Mouse (Mus musculus): ENCODE measurements around the gene Ghr. TPM values are rescaled to one million over a fixed set of nuclear protein-coding genes. Genes with fewer than 3 reads are reported as not detected.

Gene Ghr
- polyA plus RNA-seq (2015; fragmentation: Nextera tagmentation; extraction: Ambion mirVana), result 71.3 and 72.0 TPM in 2 replicates

- no peaks in the 10 kb centered on the region for H3K36me3 ChIP-seq
- no peaks in the 10 kb centered on the region for H3K9me3 ChIP-seq (replicated peaks)
- no peaks in the 10 kb centered on the region for H3K27me3 ChIP-seq
- peak within 1 kb of the TSS; percentile 77 for H3K9ac ChIP-seq
- peak; percentile 92 for ATAC-seq (replicated peaks; ENCODE audit: low FRiP score)
- H3K4me1 ChIP-seq, result peaks cover 26% of the 10 kb centered on the region
- H3K27ac ChIP-seq, result peak within 1 kb of the TSS; percentile 98
- under 1% methylated on average over 48 of the region's 52 CpGs for WGBS
- peak within 1 kb of the TSS; percentile 71 for H3K4me2 ChIP-seq
- peak within 1 kb of the TSS; percentile 74 for H3K4me3 ChIP-seq (replicated peaks)
Measured at GRCm38 (mm10) chr15:3582807-3583636, at the start of gene Ghr. Ghr (minus strand) TSS chr15:3583492.

GRCm38 (mm10) chr15:3622746-3623145 lies 39.5 kb upstream of the Ghr start:
- Histone ChIP-seq H3K9me3 (replicated peaks) (no peaks in the 10 kb centered on the region), H3K27ac (no peak overlapping the region), H3K27me3 (no peaks in the 10 kb centered on the region), H3K4me3 (replicated peaks) (no peak overlapping the region), H3K4me2 (no peak overlapping the region), H3K4me1 (no peaks in the 10 kb centered on the region), H3K36me3 (no peaks in the 10 kb centered on the region), H3K9ac (no peak overlapping the region)
- ATAC-seq (replicated peaks; ENCODE audit: low FRiP score), result no peak

GRCm38 (mm10) chr15:3620368-3620767 lies 37.1 kb upstream of the Ghr start:
- no peak for ATAC-seq (replicated peaks; ENCODE audit: low FRiP score)
- Histone ChIP-seq H3K27me3 (no peaks in the 10 kb centered on the region), H3K9me3 (replicated peaks) (no peaks in the 10 kb centered on the region), H3K9ac (no peak overlapping the region), H3K27ac (no peak overlapping the region), H3K4me2 (no peak overlapping the region), H3K4me3 (replicated peaks) (no peak overlapping the region), H3K36me3 (no peaks in the 10 kb centered on the region), H3K4me1 (no peaks in the 10 kb centered on the region)
- WGBS, result 90% methylated on average over 3 of the region's 3 CpGs

- WGBS, result 95% methylated on average over 3 of the region's 3 CpGs
- no peaks in the 10 kb centered on the region for H3K27me3 ChIP-seq
- H3K36me3 ChIP-seq, result no peaks in the 10 kb centered on the region
- H3K9me3 ChIP-seq (replicated peaks), result no peaks in the 10 kb centered on the region
- no peak overlapping the region for H3K27ac ChIP-seq
- no peak for ATAC-seq (replicated peaks; ENCODE audit: low FRiP score)
- H3K4me1 ChIP-seq, result no peaks in the 10 kb centered on the region
- no peak overlapping the region for H3K4me3 ChIP-seq (replicated peaks)
- H3K4me2 ChIP-seq, result no peak overlapping the region
- no peak overlapping the region for H3K9ac ChIP-seq
Measured at GRCm38 (mm10) chr15:3618311-3618710, 35.0 kb upstream of the Ghr start.

- Histone ChIP-seq H3K4me3 (replicated peaks) (no peak overlapping the region), H3K27ac (no peak overlapping the region), H3K9me3 (replicated peaks) (no peaks in the 10 kb centered on the region), H3K27me3 (no peaks in the 10 kb centered on the region), H3K9ac (no peak overlapping the region), H3K4me1 (no peaks in the 10 kb centered on the region), H3K4me2 (no peak overlapping the region), H3K36me3 (no peaks in the 10 kb centered on the region)
- no peak for ATAC-seq (replicated peaks; ENCODE audit: low FRiP score)
Measured at GRCm38 (mm10) chr15:3611961-3612360, 28.7 kb upstream of the Ghr start.

- ATAC-seq (replicated peaks; ENCODE audit: low FRiP score), result no peak
- no peaks in the 10 kb centered on the region for H3K27me3 ChIP-seq
- no peaks in the 10 kb centered on the region for H3K4me1 ChIP-seq
- H3K4me3 ChIP-seq (replicated peaks), result no peak overlapping the region
- H3K36me3 ChIP-seq, result no peaks in the 10 kb centered on the region
- H3K27ac ChIP-seq, result no peak overlapping the region
- H3K4me2 ChIP-seq, result no peak overlapping the region
- no peak overlapping the region for H3K9ac ChIP-seq
- H3K9me3 ChIP-seq (replicated peaks), result no peaks in the 10 kb centered on the region
- 85% methylated on average over 3 of the region's 3 CpGs for WGBS
Measured at GRCm38 (mm10) chr15:3607951-3608350, 24.7 kb upstream of the Ghr start.

GRCm38 (mm10) chr15:3602098-3602486 lies 18.8 kb upstream of the Ghr start:
- ATAC-seq (replicated peaks; ENCODE audit: low FRiP score), result no peak
- Histone ChIP-seq H3K4me2 (no peak overlapping the region), H3K9ac (no peak overlapping the region), H3K4me3 (replicated peaks) (no peak overlapping the region), H3K4me1 (no peaks in the 10 kb centered on the region), H3K9me3 (replicated peaks) (no peaks in the 10 kb centered on the region), H3K36me3 (no peaks in the 10 kb centered on the region), H3K27me3 (no peaks in the 10 kb centered on the region), H3K27ac (no peak overlapping the region)
- 88% methylated on average over 2 of the region's 2 CpGs for WGBS

GRCm38 (mm10) chr15:3601422-3602097 lies 18.3 kb upstream of the Ghr start:
- Histone ChIP-seq H3K36me3 (no peaks in the 10 kb centered on the region), H3K4me2 (no peak overlapping the region), H3K4me1 (no peaks in the 10 kb centered on the region), H3K27ac (no peak overlapping the region), H3K4me3 (replicated peaks) (no peak overlapping the region), H3K9ac (no peak overlapping the region), H3K9me3 (replicated peaks) (no peaks in the 10 kb centered on the region), H3K27me3 (no peaks in the 10 kb centered on the region)
- WGBS, result 67% methylated on average over 4 of the region's 4 CpGs
- ATAC-seq (replicated peaks; ENCODE audit: low FRiP score), result no peak

GRCm38 (mm10) chr15:3587879-3588278 lies 4.6 kb upstream of the Ghr start:
- WGBS, result 74% methylated on average over 2 of the region's 2 CpGs

GRCm38 (mm10) chr15:3584361-3584760 lies 1.1 kb upstream of the Ghr start:
- no peak for ATAC-seq (replicated peaks; ENCODE audit: low FRiP score)
- 52% methylated on average over 4 of the region's 4 CpGs for WGBS
- H3K9me3 ChIP-seq (replicated peaks), result no peaks in the 10 kb centered on the region
- H3K27ac ChIP-seq, result no peak overlapping the region
- no peak overlapping the region for H3K4me3 ChIP-seq (replicated peaks)
- no peaks in the 10 kb centered on the region for H3K27me3 ChIP-seq
- no peak overlapping the region for H3K4me2 ChIP-seq
- H3K9ac ChIP-seq, result no peak overlapping the region
- H3K4me1 ChIP-seq, result peaks cover 19% of the 10 kb centered on the region; the same call in 1 of the 2 replicates
- no peaks in the 10 kb centered on the region for H3K36me3 ChIP-seq

More at GRCm38 (mm10) chr15:3587879-3588278, 4.6 kb upstream of the Ghr start:
- Histone ChIP-seq H3K36me3 (no peaks in the 10 kb centered on the region), H3K27me3 (no peaks in the 10 kb centered on the region), H3K9me3 (replicated peaks) (no peaks in the 10 kb centered on the region), H3K4me1 (peaks cover 5% of the 10 kb centered on the region; the same call in 1 of the 2 replicates), H3K4me3 (replicated peaks) (no peak overlapping the region), H3K9ac (no peak overlapping the region), H3K4me2 (no peak overlapping the region), H3K27ac (no peak overlapping the region)
- ATAC-seq (replicated peaks; ENCODE audit: low FRiP score), result no peak

GRCm38 (mm10) chr15:3581861-3582806 lies 1.2 kb downstream of the Ghr start:
- H3K9ac ChIP-seq, result peak overlapping the region; percentile 77
- H3K27ac ChIP-seq, result peak overlapping the region; percentile 98
- peaks cover 26% of the 10 kb centered on the region for H3K4me1 ChIP-seq
- ATAC-seq (replicated peaks; ENCODE audit: low FRiP score), result peak; percentile 74
- no peaks in the 10 kb centered on the region for H3K27me3 ChIP-seq
- peak overlapping the region; percentile 71 for H3K4me2 ChIP-seq
- no peaks in the 10 kb centered on the region for H3K36me3 ChIP-seq
- H3K4me3 ChIP-seq (replicated peaks), result peak overlapping the region; percentile 74
- no peaks in the 10 kb centered on the region for H3K9me3 ChIP-seq (replicated peaks)
- 2% methylated on average over 34 of the region's 34 CpGs for WGBS

All from kidney, embryonic 15.5 days (tissue).